Mouse (Mus musculus) liver, embryonic 13.5 days (tissue): ENCODE measurements around the gene Shld2. TPM values are rescaled to one million over a fixed set of nuclear protein-coding genes. Genes with fewer than 3 reads are reported as not detected.
A peak's percentile ranks its signal among the peaks of the same experiment; 100 is the strongest.

ENCODE experiments used
- ATAC-seq: fragments of 200-750 bp; cut with Nextera tagmentation; 2 replicates; pipeline ENCODE4 v1.8.0; 2017; ENCODE audit warnings: low read depth, mild to moderate bottlenecking, moderate number of reproducible peaks, moderate library complexity
- DNase-seq: peaks from one replicate; pipeline ENCODE4 v3.0.0; 2022
- H3K27ac ChIP-seq: fragments of 300-500 bp; sonication (generic); 2 replicates; pipeline ENCODE4 v1.5.1; 2015; ENCODE audit warnings: moderate library complexity, mild to moderate bottlenecking, inconsistent platforms
- H3K27me3 ChIP-seq: fragments of 300-500 bp; sonication (generic); 2 replicates; pipeline ENCODE4 v1.6.1; 2015; ENCODE audit warnings: mild to moderate bottlenecking, inconsistent platforms
- H3K36me3 ChIP-seq: fragments of 300-500 bp; sonication (generic); 2 replicates; pipeline ENCODE4 v1.6.1; 2015; ENCODE audit warnings: mild to moderate bottlenecking, inconsistent platforms
- H3K4me1 ChIP-seq: fragments of 300-500 bp; sonication (generic); replicated peaks from 2 replicates; pipeline ENCODE4 v1.6.1; 2015; ENCODE audit warnings: inconsistent platforms
- H3K4me2 ChIP-seq: fragments of 300-500 bp; sonication (generic); 2 replicates; pipeline ENCODE4 v1.6.1; 2015; ENCODE audit warnings: inconsistent platforms, mild to moderate bottlenecking, moderate library complexity
- H3K4me3 ChIP-seq: fragments of 300-500 bp; sonication (generic); replicated peaks from 2 replicates; pipeline ENCODE4 v1.5.1; 2015; ENCODE audit warnings: mild to moderate bottlenecking, inconsistent platforms
- H3K9ac ChIP-seq: fragments of 300-500 bp; sonication (generic); 2 replicates; pipeline ENCODE4 v1.6.1; 2015; ENCODE audit warnings: mild to moderate bottlenecking, inconsistent platforms
- H3K9me3 ChIP-seq: fragments of 300-500 bp; sonication (generic); replicated peaks from 2 replicates; pipeline ENCODE4 v1.6.1; 2016; ENCODE audit warnings: inconsistent platforms
- WGBS: fragments of 180-500 bp; shearing (Covaris S2); methylation state at CpG from one replicate; pipeline ENCODE4 v1.1.7; 2015; ENCODE audit not compliant: insufficient replicate concordance; 5-methylcytosine and 5-hydroxymethylcytosine counted together
- polyA plus RNA-seq: library from polyadenylated mRNA; unstranded; fragments of >200 nt; fragmentation: Nextera tagmentation; extraction: Ambion mirVana; gene quantifications from 2 replicates; pipeline ENCODE4 v1.2.1, GENCODE M21; 2015

Gene Shld2
- polyA plus RNA-seq, 1 experiment from 2014 or later, result 7.2 TPM

GRCm38 (mm10) chr14:34219295-34219694, 91.0 kb downstream of the Shld2 start, which contains the start of gene Syt15:
Gene Syt15, plus strand, starts transcription at chr14:34219595.
- ATAC-seq (no peak), DNase-seq (no peak)
- 47% methylated on average over 6 of the region's 6 CpGs for WGBS
- no peak within 1 kb of the TSS for H3K27ac ChIP-seq
- H3K9me3 ChIP-seq, result no peaks in the 10 kb centered on the region
- H3K4me3 ChIP-seq, result peak within 1 kb of the TSS; percentile 37
- H3K27me3 ChIP-seq, result peaks cover 28% of the 10 kb centered on the region
- H3K36me3 ChIP-seq, result no peaks in the 10 kb centered on the region
- H3K4me2 ChIP-seq, result peak within 1 kb of the TSS; percentile 56
- peaks cover 4% of the 10 kb centered on the region; the same call in 1 of the 2 replicates for H3K4me1 ChIP-seq
- H3K9ac ChIP-seq, result peak within 1 kb of the TSS; percentile 39; the same call in 1 of the 2 replicates

- Histone ChIP-seq H3K27ac (no peak overlapping the region), H3K9ac (no peak overlapping the region)
- no peak for ATAC-seq
Observed at GRCm38 (mm10) chr14:34215451-34216127, 94.7 kb downstream of the Shld2 start.

DNA sequence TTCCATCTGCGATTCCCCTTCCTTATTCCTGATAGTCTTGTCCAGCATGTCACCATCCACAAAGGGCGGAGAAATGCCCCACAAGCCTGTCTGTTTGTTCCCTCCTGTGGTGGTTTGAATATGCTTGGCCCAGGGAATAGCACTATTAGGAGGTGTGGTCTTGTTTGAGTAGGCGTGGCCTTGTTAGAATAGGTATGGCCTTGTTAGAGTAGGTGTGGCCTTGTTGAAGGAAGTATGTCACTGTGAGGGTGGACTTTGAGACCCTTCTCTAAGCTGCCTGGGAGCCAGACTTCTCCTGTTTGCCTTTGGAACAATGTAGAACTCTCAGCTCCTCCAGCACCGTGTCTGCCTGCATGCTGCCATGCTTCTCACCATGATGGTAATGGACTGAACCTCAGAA, 100.4 kb downstream of the Shld2 start:
- H3K9me3 ChIP-seq, result no peaks in the 10 kb centered on the region
- no peak overlapping the region for H3K4me2 ChIP-seq
- no peaks in the 10 kb centered on the region for H3K36me3 ChIP-seq
- no peaks in the 10 kb centered on the region for H3K4me1 ChIP-seq
- no peak for ATAC-seq
- no peak overlapping the region for H3K9ac ChIP-seq
- H3K4me3 ChIP-seq, result no peak overlapping the region
- no peaks in the 10 kb centered on the region for H3K27me3 ChIP-seq
- WGBS, result 71% methylated on average over 4 of the region's 4 CpGs
- DNase-seq, result no peak
- H3K27ac ChIP-seq, result no peak overlapping the region

More at GRCm38 (mm10) chr14:34215451-34216127, 94.7 kb downstream of the Shld2 start:
- peaks cover 21% of the 10 kb centered on the region for H3K27me3 ChIP-seq
- no peak overlapping the region for H3K4me3 ChIP-seq
- no peak for DNase-seq
- WGBS, result 50% methylated on average over 6 of the region's 6 CpGs
- H3K4me1 ChIP-seq, result peaks cover 4% of the 10 kb centered on the region; the same call in 1 of the 2 replicates
- no peaks in the 10 kb centered on the region for H3K36me3 ChIP-seq
- H3K9me3 ChIP-seq, result no peaks in the 10 kb centered on the region
- no peak overlapping the region for H3K4me2 ChIP-seq

DNA sequence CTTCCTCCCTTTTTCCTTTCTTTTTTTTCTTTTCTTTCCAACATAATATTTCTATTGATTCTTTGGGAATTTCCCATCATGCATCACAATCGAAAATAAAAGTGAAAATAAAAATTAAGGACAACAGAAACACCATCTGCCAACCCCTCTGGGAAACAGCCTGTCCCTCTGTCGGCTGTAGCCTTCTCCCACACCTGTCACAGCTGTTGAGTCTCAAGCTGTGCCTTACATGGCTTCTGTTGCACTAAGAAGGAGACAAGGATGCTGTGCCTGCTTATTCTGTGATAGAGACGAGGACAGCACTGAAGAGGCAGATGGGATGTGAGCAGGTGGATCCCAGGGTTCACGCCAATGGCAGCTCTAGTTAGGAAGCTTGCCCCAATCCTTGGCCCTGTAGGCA, 101.2 kb downstream of the Shld2 start:
- Histone ChIP-seq H3K9ac (no peak overlapping the region), H3K4me3 (no peak overlapping the region), H3K9me3 (no peaks in the 10 kb centered on the region), H3K4me2 (no peak overlapping the region), H3K27me3 (no peaks in the 10 kb centered on the region), H3K27ac (no peak overlapping the region), H3K36me3 (no peaks in the 10 kb centered on the region), H3K4me1 (no peaks in the 10 kb centered on the region)
- DNase-seq, result no peak
- 45% methylated on average over 4 of the region's 4 CpGs for WGBS
- ATAC-seq, result no peak

- no peak overlapping the region for H3K27ac ChIP-seq
- no peaks in the 10 kb centered on the region for H3K27me3 ChIP-seq
- no peak overlapping the region for H3K4me3 ChIP-seq
- ATAC-seq (no peak), DNase-seq (no peak)
- WGBS, result 47% methylated on average over 2 of the region's 2 CpGs
- H3K4me1 ChIP-seq, result no peaks in the 10 kb centered on the region
- no peaks in the 10 kb centered on the region for H3K36me3 ChIP-seq
- no peak overlapping the region for H3K9ac ChIP-seq
- H3K4me2 ChIP-seq, result no peak overlapping the region
- no peaks in the 10 kb centered on the region for H3K9me3 ChIP-seq
Observed at GRCm38 (mm10) chr14:34208651-34209050, 101.6 kb downstream of the Shld2 start.

GRCm38 (mm10) chr14:34207996-34208395, 102.3 kb downstream of the Shld2 start:
- H3K9me3 ChIP-seq, result no peaks in the 10 kb centered on the region
- H3K4me3 ChIP-seq, result no peak overlapping the region
- 0 out of 2 replicates have a peak, but pooled peaks cover 1% of the 10 kb centered on the region for H3K27me3 ChIP-seq
- H3K9ac ChIP-seq, result no peak overlapping the region
- H3K36me3 ChIP-seq, result no peaks in the 10 kb centered on the region
- no peak overlapping the region for H3K27ac ChIP-seq
- no peak for DNase-seq
- WGBS, result 54% methylated on average over 6 of the region's 6 CpGs
- H3K4me2 ChIP-seq, result no peak overlapping the region
- no peaks in the 10 kb centered on the region for H3K4me1 ChIP-seq
- no peak for ATAC-seq

GRCm38 (mm10) chr14:34201231-34202035, 108.9 kb downstream of the Shld2 start, which contains the start of gene Gprin2:
Gene Gprin2, minus strand, starts transcription at chr14:34201653.
- Histone ChIP-seq H3K4me2 (peak within 1 kb of the TSS; percentile 69), H3K36me3 (no peaks in the 10 kb centered on the region), H3K27me3 (peaks cover 39% of the 10 kb centered on the region), H3K4me1 (peaks cover 6% of the 10 kb centered on the region; the same call in 1 of the 2 replicates), H3K9ac (no peak within 1 kb of the TSS), H3K27ac (no peak within 1 kb of the TSS), H3K4me3 (peak within 1 kb of the TSS; percentile 57), H3K9me3 (no peaks in the 10 kb centered on the region)
- 0 out of 2 replicates have a peak, but pooled peaks have one; percentile 17 for ATAC-seq
- DNase-seq, result peak; percentile 11
- 3% methylated on average over 49 of the region's 52 CpGs for WGBS

- H3K4me3 ChIP-seq, result peak overlapping the region; percentile 57
- WGBS, result 10% methylated on average over 19 of the region's 19 CpGs
Observed at GRCm38 (mm10) chr14:34200738-34201230, 109.5 kb downstream of the Shld2 start.

DNA sequence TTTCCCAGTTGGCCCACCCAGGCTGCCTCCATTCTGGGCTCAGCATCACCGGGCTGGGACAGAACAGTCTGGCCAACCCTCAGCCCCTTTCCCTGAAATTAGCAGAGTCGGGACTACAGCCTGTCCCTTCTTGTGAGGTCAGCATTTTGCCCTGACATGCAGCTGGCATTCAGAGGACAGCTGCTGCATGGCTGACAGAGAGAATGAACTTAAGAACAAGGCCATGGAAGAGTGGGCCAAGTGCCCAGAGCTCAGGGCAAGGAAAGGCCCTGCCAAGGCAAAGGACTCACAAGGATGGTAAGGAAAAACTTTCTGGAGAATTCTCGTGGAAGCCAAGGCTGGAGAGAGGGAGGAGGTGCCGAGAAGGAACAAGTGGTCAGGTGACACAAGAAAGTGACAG, 113.6 kb downstream of the Shld2 start:
- H3K4me1 ChIP-seq, result peaks cover 6% of the 10 kb centered on the region; the same call in 1 of the 2 replicates
- no peak overlapping the region for H3K4me2 ChIP-seq
- no peaks in the 10 kb centered on the region for H3K36me3 ChIP-seq
- H3K9me3 ChIP-seq, result no peaks in the 10 kb centered on the region
- no peak overlapping the region for H3K9ac ChIP-seq
- DNase-seq, result no peak
- H3K4me3 ChIP-seq, result no peak overlapping the region
- 51% methylated on average over 4 of the region's 4 CpGs for WGBS
- ATAC-seq, result no peak
- H3K27me3 ChIP-seq, result peaks cover 24% of the 10 kb centered on the region
- no peak overlapping the region for H3K27ac ChIP-seq

More at GRCm38 (mm10) chr14:34200738-34201230, 109.5 kb downstream of the Shld2 start:
- ATAC-seq (0 out of 2 replicates have a peak, but pooled peaks have one; percentile 16), DNase-seq (no peak)
- Histone ChIP-seq H3K36me3 (no peaks in the 10 kb centered on the region), H3K4me2 (peak overlapping the region; percentile 69), H3K4me1 (peaks cover 6% of the 10 kb centered on the region; the same call in 1 of the 2 replicates), H3K9me3 (no peaks in the 10 kb centered on the region), H3K27ac (no peak overlapping the region), H3K9ac (no peak overlapping the region), H3K27me3 (peaks cover 39% of the 10 kb centered on the region)

DNA sequence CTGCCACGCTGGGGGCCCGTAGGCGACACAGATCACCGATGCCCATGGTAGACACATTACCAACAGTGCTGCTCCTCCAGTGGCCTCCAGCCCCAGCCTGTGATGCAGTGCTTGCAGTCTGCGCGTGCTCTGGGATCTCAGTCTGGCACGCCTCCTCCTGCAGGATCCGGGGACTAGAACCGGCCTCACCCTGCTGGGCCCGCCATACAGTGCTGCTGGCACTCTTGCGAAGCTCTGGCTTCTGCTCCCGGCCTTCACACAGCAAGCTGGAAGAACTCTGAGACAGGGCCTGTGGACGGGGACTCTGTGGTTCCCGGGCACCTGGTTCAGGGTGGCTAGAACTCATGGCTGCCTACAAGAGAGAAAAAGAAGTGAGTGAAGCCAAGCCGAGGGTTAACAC, 114.8 kb downstream of the Shld2 start:
- 76% methylated on average over 15 of the region's 15 CpGs for WGBS

GRCm38 (mm10) chr14:34193879-34194278, 116.4 kb downstream of the Shld2 start:
- H3K9ac ChIP-seq, result no peak overlapping the region
- WGBS, result 52% methylated on average over 4 of the region's 4 CpGs

More for the DNA sequence above, 114.8 kb downstream of the Shld2 start:
- Histone ChIP-seq H3K9me3 (no peaks in the 10 kb centered on the region), H3K27me3 (peaks cover 12% of the 10 kb centered on the region), H3K36me3 (no peaks in the 10 kb centered on the region), H3K27ac (no peak overlapping the region), H3K4me2 (no peak overlapping the region), H3K4me1 (peaks cover 9% of the 10 kb centered on the region), H3K9ac (no peak overlapping the region), H3K4me3 (no peak overlapping the region)
- DNase-seq (no peak), ATAC-seq (no peak)

More at GRCm38 (mm10) chr14:34193879-34194278, 116.4 kb downstream of the Shld2 start:
- no peaks in the 10 kb centered on the region for H3K9me3 ChIP-seq
- peaks cover 24% of the 10 kb centered on the region for H3K4me1 ChIP-seq
- no peak overlapping the region for H3K27ac ChIP-seq
- H3K36me3 ChIP-seq, result no peaks in the 10 kb centered on the region
- ATAC-seq, result no peak
- no peak for DNase-seq
- H3K4me2 ChIP-seq, result no peak overlapping the region
- no peak overlapping the region for H3K4me3 ChIP-seq
- no peaks in the 10 kb centered on the region for H3K27me3 ChIP-seq
